Mouse (Mus musculus): ENCODE results near the gene Gsg1. TPM values are rescaled to one million over a fixed set of nuclear protein-coding genes. Genes with fewer than 3 reads are reported as not detected.

Gsg1 gene
- total RNA-seq, 2 experiments from 2014 or later = not detected

- no peak for DNase-seq
- intact Hi-C loops (cut with DNase I) = no loop called here
These were observed 8.4 kb upstream of the Gsg1 start for GRCm38 (mm10) chr6:135262565-135262964.

- intact Hi-C loops (cut with DNase I) = no loop called here
- no peak for DNase-seq
These were observed 7.0 kb upstream of the Gsg1 start for GRCm38 (mm10) chr6:135261124-135261523.

- intact Hi-C loops (cut with DNase I) = no loop called here
- no peak for DNase-seq
These were observed 6.3 kb upstream of the Gsg1 start for GRCm38 (mm10) chr6:135260435-135260834.

GRCm38 (mm10) chr6:135252728-135253077 lies 1.4 kb downstream of the Gsg1 start:
- intact Hi-C loops (cut with DNase I) = no loop called here
- DNase-seq = peak; percentile 71 to 81

GRCm38 (mm10) chr6:135251849-135252727 lies 2.1 kb downstream of the Gsg1 start:
- DNase-seq = peak in 1 of 2 experiments; percentile 15
- intact Hi-C loops (cut with DNase I) = loop anchor here (2.0 kb wide), 1 partner anchor 149 kb away; no protein-coding TSS in a partner anchor

GRCm38 (mm10) chr6:135250926-135251699 lies 3.0 kb downstream of the Gsg1 start:
- no peak for DNase-seq
- intact Hi-C loops (cut with DNase I) = loop anchor here (2.0 kb wide), 1 partner anchor 150 kb away; no protein-coding TSS in a partner anchor

- DNase-seq = peak; percentile 55 to 70
- intact Hi-C loops (cut with DNase I) = loop anchor here (1.0 to 2.0 kb wide), 2 partner anchors 128 to 151 kb away; no protein-coding TSS in a partner anchor
These were observed 4.2 kb downstream of the Gsg1 start for GRCm38 (mm10) chr6:135249846-135250531.

- intact Hi-C loops (cut with DNase I) = no loop called here
- DNase-seq = no peak
These were observed 6.3 kb downstream of the Gsg1 start for GRCm38 (mm10) chr6:135247861-135248260.

GRCm38 (mm10) chr6:135245586-135245985 lies 8.6 kb downstream of the Gsg1 start:
- DNase-seq = no peak
- intact Hi-C loops (cut with DNase I) = no loop called here

- intact Hi-C loops (cut with DNase I) = no loop called here
- no peak for DNase-seq
These were observed 13.8 kb downstream of the Gsg1 start for GRCm38 (mm10) chr6:135240361-135240760.

GRCm38 (mm10) chr6:135238211-135238610 lies 15.9 kb downstream of the Gsg1 start:
- intact Hi-C loops (cut with DNase I) = no loop called here

GRCm38 (mm10) chr6:135237326-135237725 lies 16.8 kb downstream of the Gsg1 start:
- DNase-seq = no peak
- intact Hi-C loops (cut with DNase I) = no loop called here

More at GRCm38 (mm10) chr6:135238211-135238610, 15.9 kb downstream of the Gsg1 start:
- no peak for DNase-seq

- intact Hi-C loops (cut with DNase I) = no loop called here
- no peak for DNase-seq
These were observed 17.6 kb downstream of the Gsg1 start for GRCm38 (mm10) chr6:135236576-135236975.

- DNase-seq = no peak
- intact Hi-C loops (cut with DNase I) = no loop called here
These were observed 18.4 kb downstream of the Gsg1 start for GRCm38 (mm10) chr6:135235742-135236141.

GRCm38 (mm10) chr6:135232443-135233182 lies 21.5 kb downstream of the Gsg1 start:
- intact Hi-C loops (cut with DNase I) = no loop called here

GRCm38 (mm10) chr6:135230586-135230985 lies 23.6 kb downstream of the Gsg1 start:
- DNase-seq = no peak
- intact Hi-C loops (cut with DNase I) = no loop called here

More at GRCm38 (mm10) chr6:135232443-135233182, 21.5 kb downstream of the Gsg1 start:
- DNase-seq = no peak

- intact Hi-C loops (cut with DNase I) = no loop called here
- DNase-seq = no peak
These were observed 25.6 kb downstream of the Gsg1 start for GRCm38 (mm10) chr6:135228465-135228941.

GRCm38 (mm10) chr6:135223786-135224416 lies 30.2 kb downstream of the Gsg1 start:
- intact Hi-C loops (cut with DNase I) = no loop called here
- no peak for DNase-seq

GRCm38 (mm10) chr6:135219916-135220315 lies 34.2 kb downstream of the Gsg1 start:
- DNase-seq = no peak
- intact Hi-C loops (cut with DNase I) = no loop called here
